Mouse (Mus musculus) brown adipose tissue, adult 24 weeks (tissue): Measurements from ENCODE around the gene Olfr859. TPM values are rescaled to one million over a fixed set of nuclear protein-coding genes. Genes with fewer than 3 reads are reported as not detected.
"Not testable (repeated sequence)": the region's sequence is repeated elsewhere in the genome, so short reads cannot be mapped to it uniquely, and the experiment has no call there.

ENCODE experiments used
- H3K27ac ChIP-seq: fragments of 200-500 bp; replicated peaks from 2 replicates; pipeline ENCODE4 v1.5.1; 2012; ENCODE audit warnings: low read depth, mild to moderate bottlenecking, low read length
- H3K4me1 ChIP-seq: fragments of 200-500 bp; 2 replicates; pipeline ENCODE4 v1.6.1; 2012; ENCODE audit warnings: low read length, mixed read lengths; ENCODE audit not compliant: control insufficient read depth, insufficient read depth, insufficient read length
- H3K4me3 ChIP-seq: fragments of 200-500 bp; 2 replicates; pipeline ENCODE4 v1.5.1; 2012; ENCODE audit warnings: low read depth, mild to moderate bottlenecking, low read length, moderate library complexity; ENCODE audit not compliant: insufficient read depth
- polyA plus RNA-seq: library from polyadenylated mRNA; stranded (reverse); fragments of >200 nt; gene quantifications from 2 replicates; pipeline ENCODE4 v1.2.4, GENCODE M21; 2012; ENCODE audit not compliant: missing spikeins, insufficient read depth, insufficient read length

Gene Olfr859
- polyA plus RNA-seq, result not detected in 2 replicates

GRCm38 (mm10) chr9:19804606-19805005 is at the start of gene Olfr859:
Gene Olfr859, plus strand, starts transcription at chr9:19804906.
- H3K4me1 ChIP-seq, H3K27ac ChIP-seq, H3K4me3 ChIP-seq: not testable (repeated sequence)

DNA sequence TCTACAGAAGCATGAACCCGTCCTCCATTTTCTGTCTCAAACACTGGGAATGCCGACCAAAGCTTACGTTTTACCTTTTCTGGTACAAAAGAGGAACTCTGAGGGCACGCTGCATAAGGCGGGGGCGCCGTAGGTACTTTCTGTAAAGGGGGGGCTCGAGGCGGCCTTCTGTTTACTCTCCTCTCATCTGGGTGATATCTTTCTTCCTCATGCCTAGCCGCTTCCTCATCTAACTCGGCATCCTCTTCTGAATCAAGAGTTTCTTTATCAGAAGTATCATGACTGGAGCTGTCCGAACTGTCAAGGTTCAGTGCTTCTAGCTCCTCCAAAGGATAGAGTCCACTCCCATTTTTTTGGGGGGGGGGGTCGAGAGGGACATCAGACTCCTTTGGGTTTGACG is 35.6 kb upstream of the Olfr859 start:
- H3K27ac ChIP-seq, result no peak overlapping the region
- no peak overlapping the region for H3K4me3 ChIP-seq
- H3K4me1 ChIP-seq, result no peaks in the 10 kb centered on the region

GRCm38 (mm10) chr9:19769701-19770100 is 35.0 kb upstream of the Olfr859 start:
- H3K4me3 ChIP-seq, result no peak overlapping the region
- no peaks in the 10 kb centered on the region for H3K4me1 ChIP-seq
- H3K27ac ChIP-seq, result no peak overlapping the region

GRCm38 (mm10) chr9:19779983-19780382 is 24.7 kb upstream of the Olfr859 start, which contains the start of gene Olfr58:
Gene Olfr58, plus strand, starts transcription at chr9:19780283.
- no peak within 1 kb of the TSS for H3K4me3 ChIP-seq
- no peaks in the 10 kb centered on the region for H3K4me1 ChIP-seq

GRCm38 (mm10) chr9:19803000-19803399 is 1.7 kb upstream of the Olfr859 start:
- no peak overlapping the region for H3K4me3 ChIP-seq

More at GRCm38 (mm10) chr9:19779983-19780382, 24.7 kb upstream of the Olfr859 start, which contains the start of gene Olfr58:
- H3K27ac ChIP-seq, result no peak within 1 kb of the TSS

GRCm38 (mm10) chr9:19849647-19850046 is 44.9 kb downstream of the Olfr859 start, which contains the start of gene Olfr860:
Gene Olfr860, minus strand, starts transcription at chr9:19849747.
- Histone ChIP-seq H3K4me1 (no peaks in the 10 kb centered on the region), H3K27ac (no peak within 1 kb of the TSS), H3K4me3 (no peak within 1 kb of the TSS)

More at GRCm38 (mm10) chr9:19803000-19803399, 1.7 kb upstream of the Olfr859 start:
- Histone ChIP-seq H3K4me1 (no peaks in the 10 kb centered on the region), H3K27ac (no peak overlapping the region)

Other genes starting within 250 kb of the Olfr859 start
- gene Olfr854, start 237.5 kb upstream of the Olfr859 start, polyA plus RNA-seq, result not detected in 2 replicates
- gene Olfr855, start 222.3 kb upstream of the Olfr859 start, polyA plus RNA-seq, result not detected in 2 replicates
- gene Zfp317, start 182.8 kb upstream of the Olfr859 start, polyA plus RNA-seq, result 6.8 and 7.1 TPM in 2 replicates
- gene Olfr857, start 95.5 kb upstream of the Olfr859 start, polyA plus RNA-seq, result not detected in 2 replicates
- not detected in 2 replicates for gene Olfr58, start 24.6 kb upstream of the Olfr859 start, polyA plus RNA-seq
- not detected in 2 replicates for gene Olfr860, start 44.8 kb downstream of the Olfr859 start, polyA plus RNA-seq
- gene Olfr862, start 83.1 kb downstream of the Olfr859 start, polyA plus RNA-seq, result not detected in 2 replicates
- gene Olfr77, start 112.0 kb downstream of the Olfr859 start, polyA plus RNA-seq, result not detected in 2 replicates
- not detected in 2 replicates for gene Olfr866, start 223.1 kb downstream of the Olfr859 start, polyA plus RNA-seq